Mouse (Mus musculus) CD4-positive, CD25-positive, alpha-beta regulatory T cell, adult 4 months (primary cell): ENCODE measurements around the gene 4922502D21Rik. TPM values are rescaled to one million over a fixed set of nuclear protein-coding genes. Genes with fewer than 3 reads are reported as not detected.
"Not testable (repeated sequence)": the region's sequence is repeated elsewhere in the genome, so short reads cannot be mapped to it uniquely, and the experiment has no call there.

Source experiments
- ATAC-seq: one replicate; pipeline ENCODE4 v1.8.0; 2017
- polyA plus RNA-seq, 2 experiments: library from polyadenylated mRNA; unstranded; fragments of 100-300 nt; shearing (Covaris generic); gene quantifications; one replicate each; pipeline ENCODE4 v1.2.1; 2017

The 4922502D21Rik gene
- not detected for polyA plus RNA-seq

GRCm38 (mm10) chr6:129331610-129332009, at the start of gene 4922502D21Rik:
Gene 4922502D21Rik, minus strand, starts transcription at chr6:129331796.
- ATAC-seq, result no peak

- ATAC-seq, result no peak
These were observed 48.9 kb upstream of the 4922502D21Rik start for GRCm38 (mm10) chr6:129380454-129380853.

- ATAC-seq, result no peak
These were observed 43.4 kb upstream of the 4922502D21Rik start for GRCm38 (mm10) chr6:129374937-129375471.

GRCm38 (mm10) chr6:129369374-129370132, 38.0 kb upstream of the 4922502D21Rik start:
- no peak for ATAC-seq

- peak; percentile 80 for ATAC-seq
These were observed 34.4 kb upstream of the 4922502D21Rik start for GRCm38 (mm10) chr6:129365959-129366359.

- ATAC-seq, result no peak
These were observed 32.3 kb upstream of the 4922502D21Rik start for GRCm38 (mm10) chr6:129363942-129364341.

GRCm38 (mm10) chr6:129359515-129359914, 27.9 kb upstream of the 4922502D21Rik start:
- ATAC-seq, result no peak

- ATAC-seq, result no peak
These were observed 24.8 kb upstream of the 4922502D21Rik start for GRCm38 (mm10) chr6:129356430-129356829.

- no peak for ATAC-seq
These were observed 24.2 kb upstream of the 4922502D21Rik start for GRCm38 (mm10) chr6:129355774-129356173.

- ATAC-seq, result no peak
These were observed 19.5 kb upstream of the 4922502D21Rik start for GRCm38 (mm10) chr6:129351091-129351490.

GRCm38 (mm10) chr6:129349524-129350352, 18.1 kb upstream of the 4922502D21Rik start:
- ATAC-seq, result no peak

- ATAC-seq, result no peak
These were observed 12.8 kb upstream of the 4922502D21Rik start for GRCm38 (mm10) chr6:129344408-129344807.

- ATAC-seq, result not testable (repeated sequence)
These were observed 10.8 kb upstream of the 4922502D21Rik start, which contains the start of gene Clec12a for GRCm38 (mm10) chr6:129342391-129342790. Gene Clec12a, plus strand, starts transcription at chr6:129342691.

- ATAC-seq, result no peak
These were observed 6.2 kb upstream of the 4922502D21Rik start for GRCm38 (mm10) chr6:129337751-129338150.

GRCm38 (mm10) chr6:129333674-129334078, 2.1 kb upstream of the 4922502D21Rik start:
- peak; percentile 99 for ATAC-seq

- ATAC-seq, result peak; percentile 70
These were observed 4.9 kb downstream of the 4922502D21Rik start for GRCm38 (mm10) chr6:129326568-129327150.

GRCm38 (mm10) chr6:129326016-129326415, 5.6 kb downstream of the 4922502D21Rik start:
- peak; percentile 69 for ATAC-seq

GRCm38 (mm10) chr6:129319331-129319730, 12.3 kb downstream of the 4922502D21Rik start:
- ATAC-seq, result no peak

- peak; percentile 42 for ATAC-seq
These were observed 13.2 kb downstream of the 4922502D21Rik start for GRCm38 (mm10) chr6:129318395-129318794.

- peak; percentile 43 for ATAC-seq
These were observed 15.1 kb downstream of the 4922502D21Rik start for GRCm38 (mm10) chr6:129316463-129316862.

GRCm38 (mm10) chr6:129315698-129316097, 15.9 kb downstream of the 4922502D21Rik start:
- ATAC-seq, result peak; percentile 38

- peak; percentile 64 for ATAC-seq
These were observed 16.9 kb downstream of the 4922502D21Rik start for GRCm38 (mm10) chr6:129314655-129315168.
